Mouse (Mus musculus) heart, postnatal 10 days (tissue): ENCODE measurements around the gene Oas1g. TPM values are rescaled to one million over a fixed set of nuclear protein-coding genes. Genes with fewer than 3 reads are reported as not detected.

ENCODE experiments used
- DNase-seq, 2 experiments: peaks; one replicate each; pipeline ENCODE4 v3.0.0; 2021
- intact Hi-C: fragments of 180-260 bp; cut with DNase I; formaldehyde crosslinking; loops from one replicate; pipeline ENCODE4 v1.15.1; 2025
- microRNA-seq, 2 experiments: library from miRNA; unstranded; fragments of <30 nt; microRNA quantifications; one replicate each; pipeline ENCODE4 v1.2.0; 2022
- total RNA-seq, 2 experiments: library from RNA; stranded (reverse); gene quantifications; 2 replicates each; pipeline ENCODE4 v1.2.3; 2021

The Oas1g gene
- total RNA-seq, 2 experiments from 2014 or later, result not detected

- DNase-seq, result no peak
- intact Hi-C loops, result no loop called here
Observed at GRCm38 (mm10) chr5:120833335-120834280, 53.8 kb downstream of the Oas1g start.

GRCm38 (mm10) chr5:120831031-120831430 is 56.4 kb downstream of the Oas1g start:
- intact Hi-C loops, result no loop called here
- DNase-seq, result no peak

Small RNA genes within 50 kb of the gene (microRNA-seq; reads per million reads assigned to microRNA genes)
- gene Gm22907, result 0 reads per million in 2 experiments

Other genes with a start within 250 kb of the Oas1g start
- under 1 TPM; 0.15 to 0.31 TPM for gene Rasal1, start 238.8 kb downstream of the Oas1g start, total RNA-seq
- gene Dtx1, start 175.7 kb downstream of the Oas1g start, total RNA-seq, result 1 to 10 TPM in 1 of 2 experiments, under 1 TPM in 1; 0.99 to 1.5 TPM
- under 1 TPM; 0.07 to 0.10 TPM for gene Oas2, start 137.8 kb downstream of the Oas1g start, total RNA-seq
- under 1 TPM in 1 of 2 experiments, not detected in 1; 0.12 TPM for gene Oas3, start 110.0 kb downstream of the Oas1g start, total RNA-seq
- not detected for gene Oas1e, start 92.1 kb downstream of the Oas1g start, total RNA-seq
- gene Oas1c, start 75.1 kb downstream of the Oas1g start, total RNA-seq, result under 1 TPM; 0.69 TPM
- not detected for gene Oas1f, start 40.2 kb downstream of the Oas1g start, total RNA-seq
- not detected for gene Oas1h, start 26.2 kb downstream of the Oas1g start, total RNA-seq
- under 1 TPM; 0.17 TPM for gene Oas1a, start 19.9 kb upstream of the Oas1g start, total RNA-seq
- not detected for gene Oas1d, start 26.9 kb upstream of the Oas1g start, total RNA-seq
- not detected for gene Rph3a, start 122.5 kb upstream of the Oas1g start, total RNA-seq